Mouse (Mus musculus) embryonic facial prominence, embryonic 10.5 days (tissue): ENCODE data around the gene Trmt44. TPM values are rescaled to one million over a fixed set of nuclear protein-coding genes. Genes with fewer than 3 reads are reported as not detected.
"Not testable (repeated sequence)": the region's sequence is repeated elsewhere in the genome, so short reads cannot be mapped to it uniquely, and the experiment has no call there.

Experiments
- DNase-seq: peaks from one replicate; pipeline ENCODE4 v3.0.0-alpha.2; 2017; ENCODE audit warnings: low spot score
- H3K27ac ChIP-seq: fragments of 300-500 bp; sonication (generic); replicated peaks from 2 replicates; pipeline ENCODE4 v1.5.1; 2016; ENCODE audit warnings: mild to moderate bottlenecking
- H3K27me3 ChIP-seq: fragments of 300-500 bp; sonication (generic); replicated peaks from 2 replicates; pipeline ENCODE4 v1.6.1; 2016; ENCODE audit warnings: low read depth, mild to moderate bottlenecking; ENCODE audit not compliant: poor library complexity, severe bottlenecking
- H3K36me3 ChIP-seq: fragments of 300-500 bp; sonication (generic); replicated peaks from 2 replicates; pipeline ENCODE4 v1.6.1; 2016; ENCODE audit warnings: mild to moderate bottlenecking, moderate library complexity
- H3K4me1 ChIP-seq: fragments of 300-500 bp; sonication (generic); 2 replicates; pipeline ENCODE4 v1.6.1; 2016
- H3K4me3 ChIP-seq: fragments of 300-500 bp; sonication (generic); 2 replicates; pipeline ENCODE4 v1.5.1; 2016; ENCODE audit warnings: mild to moderate bottlenecking, moderate library complexity
- H3K9me3 ChIP-seq: fragments of 300-500 bp; sonication (generic); 2 replicates; pipeline ENCODE4 v1.6.1; 2016; ENCODE audit warnings: mild to moderate bottlenecking
- WGBS: fragments of 180-500 bp; shearing (Covaris S2); methylation state at CpG from one replicate; pipeline ENCODE4 v1.1.7; 2016; 5-methylcytosine and 5-hydroxymethylcytosine counted together
- polyA plus RNA-seq: library from polyadenylated mRNA; unstranded; fragments of >200 nt; fragmentation: Nextera tagmentation; extraction: Ambion mirVana; gene quantifications from 2 replicates; pipeline ENCODE4 v1.2.1, GENCODE M21; 2016

Gene Trmt44
- polyA plus RNA-seq, 1 experiment from 2014 or later: 10.0 TPM

DNA sequence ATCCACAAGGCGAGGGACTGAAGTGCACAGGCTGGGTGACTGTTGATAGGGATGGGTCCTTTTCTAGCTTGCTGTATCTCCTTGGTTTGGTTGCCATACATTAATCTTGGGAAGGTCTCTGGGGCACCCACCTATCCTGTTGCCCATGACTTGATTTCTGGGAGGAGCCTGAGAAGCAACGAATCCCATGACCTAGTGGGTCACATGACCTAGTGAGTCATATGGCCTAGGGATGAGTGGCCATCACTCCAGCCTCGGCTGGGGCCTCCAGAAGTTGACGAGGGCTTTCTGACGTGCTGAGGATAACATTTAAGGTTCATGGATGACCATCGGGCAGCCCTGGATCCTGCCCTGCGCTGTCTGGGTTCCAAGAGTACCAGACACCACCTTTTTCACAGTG, 30.5 kb upstream of the Trmt44 start:
- Histone ChIP-seq H3K36me3 (peaks cover 29% of the 10 kb centered on the region), H3K27ac (no peak overlapping the region), H3K4me1 (peaks cover 32% of the 10 kb centered on the region), H3K27me3 (no peaks in the 10 kb centered on the region), H3K9me3 (no peaks in the 10 kb centered on the region), H3K4me3 (no peak overlapping the region)
- WGBS: 86% methylated on average over 7 of the region's 7 CpGs
- DNase-seq: no peak

DNA sequence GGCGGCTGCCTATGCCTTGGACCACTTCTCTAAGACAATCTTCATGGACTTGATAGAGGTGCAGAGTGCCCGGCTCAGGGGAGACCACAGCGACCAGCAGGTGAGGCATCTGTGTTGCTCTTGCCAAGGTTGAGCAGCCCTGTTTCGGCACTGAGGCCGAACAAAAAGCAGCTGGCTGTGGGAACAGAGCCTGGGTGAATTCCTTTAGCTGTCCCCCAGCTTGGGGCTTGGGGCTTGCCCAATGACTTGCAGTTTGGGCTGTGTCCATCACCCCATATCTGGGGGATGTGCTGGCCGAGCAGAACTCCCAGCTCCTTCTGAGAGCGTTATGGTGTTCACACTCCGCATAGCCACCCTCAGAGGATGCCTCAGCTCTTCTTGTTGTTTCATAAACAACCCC, 26.7 kb upstream of the Trmt44 start:
- Histone ChIP-seq H3K4me1 (no peaks in the 10 kb centered on the region), H3K27me3 (no peaks in the 10 kb centered on the region), H3K27ac (no peak overlapping the region), H3K36me3 (peaks cover 57% of the 10 kb centered on the region), H3K4me3 (no peak overlapping the region), H3K9me3 (0 out of 2 replicates have a peak, but pooled peaks cover 2% of the 10 kb centered on the region)
- 92% methylated on average over 8 of the region's 8 CpGs for WGBS
- DNase-seq: no peak

DNA sequence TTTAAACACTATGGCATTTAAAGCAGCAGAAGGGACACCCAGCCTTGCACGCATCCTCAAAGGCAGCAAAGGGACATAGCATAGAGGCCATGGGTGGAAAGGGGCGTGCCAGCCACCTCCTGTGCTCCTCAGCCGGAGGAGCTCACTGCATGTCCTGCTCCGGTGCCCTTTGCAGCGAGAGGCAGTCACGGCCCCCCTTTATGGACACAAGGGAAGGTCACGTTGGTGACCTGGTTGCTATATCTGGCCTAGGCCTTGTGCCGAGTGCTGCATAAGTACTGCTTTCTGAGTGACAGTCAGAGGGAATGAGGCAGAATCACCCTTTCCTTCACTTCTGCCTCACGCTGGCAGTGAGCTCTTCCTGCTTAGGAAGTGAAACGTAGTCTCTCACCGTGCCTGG, 25.4 kb upstream of the Trmt44 start:
- H3K27ac ChIP-seq: no peak overlapping the region
- H3K36me3 ChIP-seq: peaks cover 57% of the 10 kb centered on the region
- no peaks in the 10 kb centered on the region for H3K27me3 ChIP-seq
- H3K4me1 ChIP-seq: no peaks in the 10 kb centered on the region
- H3K4me3 ChIP-seq: no peak overlapping the region
- H3K9me3 ChIP-seq: 0 out of 2 replicates have a peak, but pooled peaks cover 2% of the 10 kb centered on the region
- DNase-seq: no peak
- WGBS: 63% methylated on average over 11 of the region's 11 CpGs

DNA sequence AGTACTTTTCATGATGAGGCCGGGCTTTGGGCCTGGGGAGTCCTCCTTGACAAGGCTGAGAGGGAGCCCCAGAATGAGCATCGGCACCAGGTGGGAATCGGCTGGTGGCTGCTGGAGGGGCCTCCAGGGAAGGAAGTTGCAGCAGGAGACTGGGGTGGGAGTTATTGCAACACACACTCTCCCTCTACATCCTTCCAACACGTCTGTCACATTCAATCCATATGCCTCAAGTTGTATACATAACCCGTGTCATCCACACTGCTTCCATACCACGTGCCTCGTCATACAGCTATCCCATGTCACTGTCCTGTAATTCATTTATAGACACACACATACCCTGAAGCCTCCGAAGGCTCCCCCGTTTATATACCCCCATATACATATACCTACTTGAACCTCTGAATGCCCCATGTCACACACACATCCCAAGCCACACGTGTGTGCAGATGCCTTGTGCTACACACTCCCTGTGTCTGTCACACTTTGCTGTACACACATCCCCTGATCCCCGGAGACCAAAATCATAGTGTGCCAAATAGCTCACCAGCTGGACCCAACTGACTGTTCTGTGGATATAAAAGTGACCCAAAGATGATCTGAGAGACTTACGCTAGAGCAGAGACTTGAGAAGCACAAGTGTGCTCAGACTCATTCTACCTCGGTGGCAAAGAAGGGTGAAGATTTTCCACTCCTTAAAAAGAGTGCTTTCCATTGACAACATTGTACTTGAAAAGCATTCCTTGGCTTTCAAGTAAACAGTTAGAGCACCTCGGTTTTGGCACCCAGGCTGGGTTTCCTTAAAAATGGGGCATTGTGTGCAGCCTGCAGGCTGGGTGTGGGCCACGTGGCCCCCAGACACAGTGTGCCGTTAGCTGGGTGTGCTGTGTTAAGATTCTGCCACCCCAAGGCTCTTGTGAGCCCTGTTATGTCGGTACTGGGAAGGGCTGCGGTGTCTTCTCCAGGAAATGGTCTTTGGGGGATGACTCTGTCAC, 21.6 kb upstream of the Trmt44 start:
- WGBS: 85% methylated on average over 18 of the region's 18 CpGs
- H3K36me3 ChIP-seq: peaks cover 58% of the 10 kb centered on the region
- H3K4me1 ChIP-seq: no peaks in the 10 kb centered on the region
- H3K27ac ChIP-seq: no peak overlapping the region
- H3K27me3 ChIP-seq: no peaks in the 10 kb centered on the region
- H3K9me3 ChIP-seq: 0 out of 2 replicates have a peak, but pooled peaks cover 2% of the 10 kb centered on the region
- H3K4me3 ChIP-seq: no peak overlapping the region
- no peak for DNase-seq

DNA sequence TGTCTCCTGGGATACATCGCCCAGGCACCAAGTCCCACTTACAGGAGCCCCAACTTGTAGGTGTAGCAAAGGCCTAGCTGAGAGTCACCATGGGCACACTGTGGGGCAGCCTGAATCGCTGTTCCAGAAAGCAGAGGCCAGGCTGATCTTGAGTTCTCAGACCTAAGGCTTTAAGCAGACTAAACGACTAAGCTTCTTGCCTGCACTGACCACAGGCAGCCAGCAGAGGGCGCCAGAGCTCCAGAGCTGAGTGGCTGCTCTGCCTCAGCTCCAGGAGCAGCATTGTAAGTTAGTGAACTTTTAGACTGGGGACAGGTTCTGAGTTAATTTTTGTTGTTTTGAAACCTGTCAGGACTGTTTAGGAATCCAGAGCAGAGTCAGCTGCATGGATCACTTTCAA, 20.8 kb upstream of the Trmt44 start:
- H3K27me3 ChIP-seq: no peaks in the 10 kb centered on the region
- H3K4me1 ChIP-seq: no peaks in the 10 kb centered on the region
- H3K36me3 ChIP-seq: peaks cover 58% of the 10 kb centered on the region
- peaks cover 9% of the 10 kb centered on the region; the same call in 1 of the 2 replicates for H3K9me3 ChIP-seq
- H3K4me3 ChIP-seq: no peak overlapping the region
- DNase-seq: peak; percentile 88
- H3K27ac ChIP-seq: no peak overlapping the region
- 24% methylated on average over 4 of the region's 4 CpGs for WGBS

DNA sequence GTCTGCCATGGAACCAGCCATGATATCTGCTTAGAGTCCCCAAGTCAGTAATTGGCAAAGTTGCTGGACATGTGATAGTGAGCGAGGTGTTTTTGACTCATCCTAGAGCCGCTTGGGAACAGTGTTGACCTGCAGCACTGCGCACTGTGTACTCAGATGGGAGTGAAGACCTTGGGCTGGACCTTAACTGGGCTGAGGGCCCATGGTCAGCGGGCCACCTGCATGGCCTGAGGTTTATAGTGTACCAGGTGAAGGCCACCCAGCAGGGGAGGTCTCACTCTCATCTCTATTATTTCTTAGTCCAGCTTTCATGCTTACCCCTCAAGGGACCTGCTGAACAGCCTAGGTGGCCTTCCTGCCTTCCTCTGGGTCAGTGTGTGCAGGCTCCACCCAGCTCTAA, 19.9 kb upstream of the Trmt44 start:
- 86% methylated on average over 4 of the region's 4 CpGs for WGBS
- peaks cover 9% of the 10 kb centered on the region; the same call in 1 of the 2 replicates for H3K9me3 ChIP-seq
- H3K36me3 ChIP-seq: peaks cover 58% of the 10 kb centered on the region
- no peaks in the 10 kb centered on the region for H3K4me1 ChIP-seq
- no peaks in the 10 kb centered on the region for H3K27me3 ChIP-seq
- H3K4me3 ChIP-seq: no peak overlapping the region
- no peak overlapping the region for H3K27ac ChIP-seq
- no peak for DNase-seq

DNA sequence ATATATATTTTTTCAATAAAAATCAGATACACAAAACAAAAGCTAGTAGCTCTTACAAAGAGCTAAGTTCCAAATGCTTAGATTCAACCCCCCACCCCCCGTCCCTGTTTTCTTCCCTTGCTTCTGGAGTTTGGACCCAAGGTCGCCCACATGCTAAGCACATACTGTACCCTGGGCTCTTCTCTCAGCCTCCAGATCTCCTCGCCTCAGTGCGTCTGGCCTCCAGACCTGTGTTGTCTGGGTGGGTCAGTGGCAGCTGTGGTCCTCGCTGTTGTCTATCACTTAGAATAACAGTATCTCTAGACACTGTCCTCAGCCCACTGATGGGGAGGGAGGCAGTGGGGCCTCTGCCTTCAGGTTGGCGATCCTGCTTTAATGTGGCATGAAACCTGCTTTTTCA, 18.4 kb upstream of the Trmt44 start:
- peaks cover 58% of the 10 kb centered on the region for H3K36me3 ChIP-seq
- 83% methylated on average over 6 of the region's 6 CpGs for WGBS
- no peak for DNase-seq

DNA sequence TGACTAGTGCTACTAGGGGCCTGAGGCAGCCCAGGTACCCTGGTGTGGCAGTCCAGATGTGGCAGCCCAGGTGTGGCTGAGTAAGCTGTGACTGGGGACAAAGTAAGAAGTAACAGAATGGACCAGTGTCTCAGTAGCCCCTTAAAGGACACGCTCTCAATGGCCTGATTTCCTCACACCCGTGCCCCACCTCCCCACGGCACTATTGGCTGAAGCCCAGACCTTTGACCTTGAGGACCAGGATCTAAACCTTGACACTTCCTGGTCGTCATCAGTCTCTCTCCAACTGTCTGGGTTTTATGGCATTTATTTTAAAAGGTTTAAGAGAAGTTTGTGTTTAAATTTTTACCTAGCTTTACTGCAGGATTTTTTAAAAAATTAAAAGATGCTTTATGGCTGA, 18.0 kb upstream of the Trmt44 start:
- Histone ChIP-seq H3K36me3 (peaks cover 58% of the 10 kb centered on the region), H3K4me3 (no peak overlapping the region), H3K4me1 (no peaks in the 10 kb centered on the region), H3K9me3 (peaks cover 7% of the 10 kb centered on the region; the same call in 1 of the 2 replicates), H3K27me3 (no peaks in the 10 kb centered on the region), H3K27ac (no peak overlapping the region)
- WGBS: 69% methylated on average over 4 of the region's 4 CpGs
- DNase-seq: no peak

More for the DNA sequence above, 18.4 kb upstream of the Trmt44 start:
- peaks cover 7% of the 10 kb centered on the region; the same call in 1 of the 2 replicates for H3K9me3 ChIP-seq
- H3K4me1 ChIP-seq: no peaks in the 10 kb centered on the region
- H3K4me3 ChIP-seq: no peak overlapping the region
- H3K27me3 ChIP-seq: no peaks in the 10 kb centered on the region
- no peak overlapping the region for H3K27ac ChIP-seq

DNA sequence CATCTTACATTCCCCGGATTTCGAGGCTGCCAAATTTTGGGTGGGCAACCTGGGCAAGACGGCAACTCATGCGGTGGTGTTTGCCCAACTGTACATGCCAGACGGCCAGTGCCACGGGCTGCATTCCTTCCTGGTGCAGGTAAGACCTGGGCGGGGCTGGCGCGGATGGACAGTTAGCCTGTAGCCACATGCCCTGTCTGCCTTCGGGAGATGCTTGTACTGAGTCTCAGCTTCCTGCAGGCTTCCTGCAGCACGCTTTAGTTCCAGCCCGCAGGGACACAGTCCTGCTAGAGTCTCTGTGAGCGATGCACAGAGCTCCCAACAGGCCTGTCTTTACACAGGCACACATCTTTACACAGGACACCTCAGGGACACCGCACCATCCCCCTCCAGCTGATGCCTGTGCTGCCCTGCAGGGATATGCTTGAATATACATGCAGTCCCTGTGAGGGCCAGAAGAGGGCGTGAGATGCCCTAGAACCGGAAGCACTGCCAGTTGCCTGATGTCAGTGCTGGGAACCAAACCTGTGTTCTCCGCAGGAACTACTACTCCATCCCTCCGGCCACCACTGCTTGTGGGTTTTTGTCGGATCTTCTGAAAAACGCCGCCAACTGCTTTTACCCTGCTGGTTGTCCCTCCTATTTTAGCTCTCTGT, 17.3 kb upstream of the Trmt44 start:
- Histone ChIP-seq H3K4me1 (no peaks in the 10 kb centered on the region), H3K27ac (no peak overlapping the region), H3K36me3 (peaks cover 56% of the 10 kb centered on the region), H3K9me3 (peaks cover 7% of the 10 kb centered on the region; the same call in 1 of the 2 replicates), H3K4me3 (no peak overlapping the region), H3K27me3 (no peaks in the 10 kb centered on the region)
- no peak for DNase-seq
- 81% methylated on average over 21 of the region's 21 CpGs for WGBS

DNA sequence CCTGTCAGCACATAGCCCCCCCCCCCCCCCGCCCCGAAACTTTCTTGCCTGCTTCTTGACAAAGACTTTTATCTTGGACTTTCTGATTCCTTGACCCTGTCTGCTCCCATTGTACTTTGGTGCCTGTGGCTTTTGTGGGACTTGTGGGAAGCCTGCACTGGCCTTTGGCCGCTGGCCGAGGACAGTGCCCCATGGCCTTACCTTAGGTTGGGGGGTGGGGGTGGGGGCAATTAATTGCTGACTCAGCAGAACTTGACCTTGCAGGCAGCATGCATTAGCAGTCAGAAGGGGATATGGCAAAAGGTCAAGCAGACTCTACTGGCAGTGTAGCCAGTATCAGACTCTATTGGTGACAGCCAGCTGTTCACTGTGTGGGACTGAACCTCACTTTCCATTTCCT, 16.6 kb upstream of the Trmt44 start:
- WGBS: 80% methylated on average over 4 of the region's 4 CpGs
- Histone ChIP-seq H3K9me3 (peaks cover 7% of the 10 kb centered on the region; the same call in 1 of the 2 replicates), H3K4me3 (no peak overlapping the region), H3K27ac (no peak overlapping the region), H3K4me1 (no peaks in the 10 kb centered on the region), H3K27me3 (no peaks in the 10 kb centered on the region), H3K36me3 (peaks cover 56% of the 10 kb centered on the region)
- no peak for DNase-seq

DNA sequence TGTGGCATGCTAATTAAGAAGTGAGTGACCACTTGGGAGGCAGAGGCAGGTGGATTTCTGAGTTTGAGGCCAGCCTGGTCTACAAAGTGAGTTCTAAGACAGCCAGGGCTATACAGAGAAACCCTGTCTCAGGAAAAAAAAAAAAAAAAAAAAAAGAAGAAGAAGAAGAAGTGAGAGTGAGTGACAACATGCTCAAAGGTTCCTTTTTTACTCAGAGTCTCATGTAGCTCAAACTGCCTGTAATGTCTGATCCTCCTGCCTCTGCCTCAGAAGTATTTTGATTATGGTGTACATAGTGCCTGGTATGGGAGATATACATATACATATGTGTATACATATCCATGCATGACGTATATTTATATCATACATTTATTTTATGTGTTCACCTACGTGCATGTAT, 9.4 kb upstream of the Trmt44 start:
- WGBS: 84% methylated on average over 2 of the region's 2 CpGs
- H3K4me1 ChIP-seq: peaks cover 15% of the 10 kb centered on the region
- H3K9me3 ChIP-seq: not testable (repeated sequence)

DNA sequence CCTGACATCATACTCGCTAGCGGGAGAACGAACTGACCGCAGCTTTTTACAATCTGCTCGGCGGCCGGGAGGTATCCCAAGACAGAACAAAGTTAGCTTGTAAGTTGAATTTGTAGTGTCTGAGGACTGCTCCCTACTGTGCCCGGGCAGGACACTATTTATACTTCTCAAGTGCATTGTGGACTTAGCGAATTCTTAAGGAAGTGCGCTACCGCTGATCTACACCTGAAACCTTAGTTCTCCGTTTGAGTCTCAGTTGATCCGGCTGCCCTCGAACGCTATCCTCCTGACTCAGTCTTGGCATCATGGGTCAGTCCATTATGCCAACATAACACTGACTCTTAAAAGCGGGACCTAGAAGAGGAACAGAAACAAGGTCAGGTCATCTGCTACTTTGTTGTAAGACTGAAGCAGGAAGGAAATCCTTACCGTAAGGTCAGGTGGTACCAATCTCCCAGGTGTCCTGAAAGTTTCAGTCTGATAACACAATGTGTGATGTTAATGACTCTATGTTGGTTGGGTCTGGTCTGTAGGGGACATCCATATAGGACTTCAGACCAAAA, 8.4 kb upstream of the Trmt44 start:
- Histone ChIP-seq H3K36me3 (peaks cover 6% of the 10 kb centered on the region), H3K9me3 (no peaks in the 10 kb centered on the region), H3K27me3 (no peaks in the 10 kb centered on the region), H3K4me3 (peak overlapping the region; percentile 67), H3K27ac (peak overlapping the region; percentile 66), H3K4me1 (peaks cover 15% of the 10 kb centered on the region)
- 4% methylated on average over 17 of the region's 17 CpGs for WGBS
- no peak for DNase-seq

More for the DNA sequence above, 9.4 kb upstream of the Trmt44 start:
- H3K4me3 ChIP-seq, H3K27me3 ChIP-seq, DNase-seq, H3K27ac ChIP-seq: not testable (repeated sequence)
- peaks cover 15% of the 10 kb centered on the region for H3K36me3 ChIP-seq
